Mouse (Mus musculus): ENCODE data around the gene Adgrl1. TPM values are rescaled to one million over a fixed set of nuclear protein-coding genes. Genes with fewer than 3 reads are reported as not detected.

Gene Adgrl1
- polyA plus RNA-seq, 1 experiment from 2014 or later = 24.9 TPM

DNA sequence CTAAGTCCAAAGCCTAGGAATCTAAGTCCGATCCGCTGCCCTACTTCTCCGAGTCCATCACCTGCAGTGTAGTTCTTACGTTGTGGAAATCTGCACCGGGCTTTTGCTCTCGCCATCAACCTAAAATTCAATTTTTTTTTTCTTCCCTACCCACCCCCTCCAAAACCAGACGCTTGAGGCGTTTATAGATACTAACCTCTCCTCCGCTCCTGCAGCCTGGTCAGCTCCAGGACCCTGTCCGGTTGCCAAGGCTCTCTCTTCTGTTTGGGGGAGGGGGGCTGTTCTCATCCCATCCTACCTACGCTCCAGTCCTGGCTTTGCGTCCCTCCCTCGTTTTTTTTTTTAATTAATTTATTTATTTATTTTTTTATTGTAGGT lies 931 bp upstream of the Adgrl1 start:
- Histone ChIP-seq H3K4me2 (ENCODE audit: low read length) (peak overlapping the region; percentile 78), H3K36me3 (ENCODE audit: control insufficient read depth, insufficient read depth, low read length) (no peaks in the 10 kb centered on the region), H3K9ac (ENCODE audit: low read length) (peak overlapping the region; percentile 37), H3K4me3 (ENCODE audit: low read depth, low read length) (peak overlapping the region; percentile 93), H3K27me3 (replicated peaks; ENCODE audit: control insufficient read depth, insufficient read depth, low read length) (peaks cover 4% of the 10 kb centered on the region; the same call in 1 of the 2 replicates), H3K4me1 (replicated peaks; ENCODE audit: control insufficient read depth, insufficient read depth, low read length) (peaks cover 42% of the 10 kb centered on the region), H3K27ac (ENCODE audit: low read depth) (peak overlapping the region; percentile 97), H3K9me3 (ENCODE audit: control insufficient read depth, low read length) (no peaks in the 10 kb centered on the region)
- no peak for DNase-seq (ENCODE audit: low spot score)
- ATAC-seq (replicated peaks; ENCODE audit: low FRiP score, low TSS enrichment, low read depth) = peak; percentile 9; the same call in 1 of the 2 replicates
- under 1% methylated on average over 13 of the region's 13 CpGs for WGBS

DNA sequence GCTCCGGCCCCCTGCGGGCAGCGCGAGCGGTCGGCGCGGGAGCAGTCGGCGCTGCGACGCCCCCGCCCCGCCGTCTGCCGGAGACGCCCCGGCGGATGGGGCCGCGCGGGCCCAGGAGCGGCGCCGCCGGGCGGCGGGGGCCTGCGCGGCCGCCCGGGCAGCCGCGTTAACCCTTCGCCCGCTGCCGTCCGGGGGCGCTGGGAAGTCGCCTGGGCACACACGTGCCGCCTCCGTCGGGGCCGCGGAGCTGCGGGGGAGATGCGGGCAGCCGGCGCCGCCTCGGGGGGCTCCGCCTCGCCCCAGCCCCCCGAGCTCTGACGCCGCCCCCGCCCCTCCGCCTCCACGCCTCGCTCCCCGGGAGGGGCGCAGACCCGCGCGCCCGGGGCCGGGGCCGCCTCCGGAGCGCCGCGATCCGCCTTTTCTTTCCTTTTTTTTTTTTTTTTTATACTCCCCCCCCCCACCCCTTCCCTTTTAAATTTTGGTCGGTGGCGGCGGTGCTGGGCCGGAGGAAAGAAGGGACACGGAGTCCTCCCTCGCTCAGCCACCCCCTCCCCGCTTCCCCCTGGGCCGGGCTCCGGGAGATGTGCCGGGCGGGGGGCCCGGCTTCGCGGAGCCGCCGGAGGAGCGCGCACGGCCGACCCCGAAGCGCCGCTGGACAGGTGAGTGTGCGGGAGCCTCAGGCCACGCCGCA lies 506 bp downstream of the Adgrl1 start:
- peaks cover 50% of the 10 kb centered on the region for H3K4me1 ChIP-seq (replicated peaks; ENCODE audit: control insufficient read depth, insufficient read depth, low read length)
- no peaks in the 10 kb centered on the region for H3K9me3 ChIP-seq (ENCODE audit: control insufficient read depth, low read length)
- no peaks in the 10 kb centered on the region; the same call in 1 of the 2 replicates for H3K36me3 ChIP-seq (ENCODE audit: control insufficient read depth, insufficient read depth, low read length)
- H3K4me2 ChIP-seq (ENCODE audit: low read length) = peak overlapping the region; percentile 78
- no peaks in the 10 kb centered on the region for H3K27me3 ChIP-seq (replicated peaks; ENCODE audit: control insufficient read depth, insufficient read depth, low read length)
- no peak for DNase-seq (ENCODE audit: low spot score)
- H3K27ac ChIP-seq (ENCODE audit: low read depth) = peak overlapping the region; percentile 97
- 1% methylated on average over 40 of the region's 100 CpGs for WGBS
- H3K9ac ChIP-seq (ENCODE audit: low read length) = peak overlapping the region; percentile 81
- peak overlapping the region; percentile 93 for H3K4me3 ChIP-seq (ENCODE audit: low read depth, low read length)
- no peak; the same call in 1 of the 2 replicates for ATAC-seq (replicated peaks; ENCODE audit: low FRiP score, low TSS enrichment, low read depth)

DNA sequence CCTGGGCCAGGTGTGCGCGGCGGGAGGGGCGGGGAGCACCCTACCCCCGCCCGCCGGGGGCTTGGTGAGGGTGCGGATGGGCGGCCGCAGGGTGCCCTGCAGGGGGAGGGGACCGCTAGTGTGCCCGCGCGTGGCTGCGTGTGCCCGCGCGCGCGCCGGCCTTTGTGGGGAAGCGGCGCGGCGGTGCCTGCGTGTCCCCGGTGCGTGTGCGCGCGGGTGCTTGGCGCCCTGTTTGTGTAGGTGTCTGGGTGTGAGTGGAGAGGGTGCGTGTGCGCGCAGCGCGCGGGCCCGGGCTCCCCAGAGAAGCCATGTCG lies 1.0 kb downstream of the Adgrl1 start:
- H3K36me3 ChIP-seq (ENCODE audit: control insufficient read depth, insufficient read depth, low read length) = peaks cover 3% of the 10 kb centered on the region; the same call in 1 of the 2 replicates
- no peaks in the 10 kb centered on the region for H3K9me3 ChIP-seq (ENCODE audit: control insufficient read depth, low read length)
- peaks cover 50% of the 10 kb centered on the region for H3K4me1 ChIP-seq (replicated peaks; ENCODE audit: control insufficient read depth, insufficient read depth, low read length)
- DNase-seq (ENCODE audit: low spot score) (no peak), ATAC-seq (replicated peaks; ENCODE audit: low FRiP score, low TSS enrichment, low read depth) (no peak)
- H3K4me2 ChIP-seq (ENCODE audit: low read length) = peak overlapping the region; percentile 78
- H3K9ac ChIP-seq (ENCODE audit: low read length) = peak overlapping the region; percentile 81
- H3K27ac ChIP-seq (ENCODE audit: low read depth) = peak overlapping the region; percentile 97
- no peaks in the 10 kb centered on the region for H3K27me3 ChIP-seq (replicated peaks; ENCODE audit: control insufficient read depth, insufficient read depth, low read length)
- peak overlapping the region; percentile 93 for H3K4me3 ChIP-seq (ENCODE audit: low read depth, low read length)
- WGBS = 0% methylated on average over 20 of the region's 40 CpGs

DNA sequence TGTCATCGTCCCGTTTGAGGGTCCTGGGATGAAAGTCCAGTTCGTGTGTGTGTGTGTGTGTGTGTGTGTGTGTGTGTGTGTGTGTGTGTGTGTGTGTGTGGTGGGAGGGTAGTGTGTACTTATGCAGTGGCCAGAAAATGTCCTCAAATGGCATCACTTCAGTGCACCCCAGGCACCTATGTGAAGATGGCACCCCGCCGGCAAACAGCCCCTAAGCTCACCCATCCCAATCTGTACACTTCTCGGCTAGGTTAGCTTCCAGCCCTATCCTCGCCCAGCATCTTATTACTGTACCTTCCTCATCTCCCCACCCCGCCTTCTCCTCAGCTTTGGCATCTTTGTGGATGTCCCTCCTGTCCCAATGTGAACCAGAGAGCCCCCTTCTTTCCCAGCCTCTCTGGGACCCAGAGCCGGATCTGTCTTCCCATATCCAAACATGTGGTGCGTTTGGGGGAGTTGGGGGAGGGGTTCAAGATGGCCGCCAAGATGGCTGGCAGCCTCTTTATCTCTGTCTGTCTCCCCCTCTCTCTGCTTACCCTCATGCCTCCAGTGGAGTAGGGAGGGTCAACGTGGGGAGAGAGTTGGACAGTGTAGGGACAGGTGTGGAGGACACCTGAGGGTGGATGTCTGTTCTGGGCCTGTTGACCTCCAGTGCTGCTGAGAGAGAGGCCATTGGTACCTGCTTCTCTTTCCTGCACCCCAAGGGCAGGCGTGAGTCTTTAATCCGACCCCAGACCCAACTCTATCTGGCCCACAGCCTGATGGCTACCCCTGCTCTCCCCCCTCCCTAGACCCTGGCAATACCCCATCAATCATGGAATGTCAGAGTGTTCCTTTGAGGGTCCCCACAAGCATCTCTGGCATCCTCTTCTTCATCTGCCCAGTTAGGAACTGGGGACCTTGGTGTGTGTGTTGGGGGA lies 1.9 kb downstream of the Adgrl1 start:
- no peak for ATAC-seq (replicated peaks; ENCODE audit: low FRiP score, low TSS enrichment, low read depth)
- Histone ChIP-seq H3K27ac (ENCODE audit: low read depth) (no peak overlapping the region), H3K9ac (ENCODE audit: low read length) (peak overlapping the region; percentile 81), H3K9me3 (ENCODE audit: control insufficient read depth, low read length) (no peaks in the 10 kb centered on the region), H3K4me2 (ENCODE audit: low read length) (peak overlapping the region; percentile 78), H3K27me3 (replicated peaks; ENCODE audit: control insufficient read depth, insufficient read depth, low read length) (no peaks in the 10 kb centered on the region), H3K4me1 (replicated peaks; ENCODE audit: control insufficient read depth, insufficient read depth, low read length) (peaks cover 50% of the 10 kb centered on the region), H3K36me3 (ENCODE audit: control insufficient read depth, insufficient read depth, low read length) (peaks cover 3% of the 10 kb centered on the region; the same call in 1 of the 2 replicates), H3K4me3 (ENCODE audit: low read depth, low read length) (peak overlapping the region; percentile 93)
- no peak for DNase-seq (ENCODE audit: low spot score)
- WGBS = 6% methylated on average over 13 of the region's 14 CpGs

DNA sequence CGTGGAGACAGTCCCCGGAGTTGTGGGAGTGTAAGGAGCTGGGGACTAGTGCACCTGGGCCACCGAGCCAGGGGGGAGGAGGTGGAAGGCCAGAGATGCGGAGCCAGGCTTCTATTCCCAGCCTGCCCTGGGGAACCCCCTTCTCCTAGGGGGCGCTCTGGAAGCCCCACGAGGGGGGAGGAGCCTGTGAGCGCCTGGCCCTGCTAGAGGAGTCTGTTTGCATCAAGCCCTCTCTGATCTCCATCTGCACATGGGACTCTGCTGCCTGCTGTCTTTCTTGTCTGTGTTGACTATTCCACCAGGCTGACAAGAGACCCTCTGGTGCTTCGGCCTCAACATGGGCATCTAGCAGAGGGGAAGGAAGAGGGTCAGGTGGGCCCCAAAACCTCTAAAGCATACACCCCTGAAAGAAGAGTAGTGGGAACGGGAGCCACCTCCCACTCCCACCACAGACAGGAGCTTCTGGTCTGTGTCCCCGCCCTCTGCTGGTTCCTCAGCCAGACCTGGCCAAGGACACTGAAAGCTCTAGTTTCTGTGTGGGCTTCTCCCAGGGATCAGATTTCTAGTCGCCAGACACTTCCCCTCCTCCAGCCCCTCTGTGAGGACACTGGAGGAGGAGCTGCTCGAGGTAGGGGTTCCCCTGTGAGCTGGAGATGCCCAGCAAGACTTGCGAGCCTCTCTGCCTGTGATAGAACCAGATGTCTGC lies 3.2 kb downstream of the Adgrl1 start:
- Histone ChIP-seq H3K4me2 (ENCODE audit: low read length) (peak overlapping the region; percentile 78), H3K27me3 (replicated peaks; ENCODE audit: control insufficient read depth, insufficient read depth, low read length) (no peaks in the 10 kb centered on the region), H3K4me1 (replicated peaks; ENCODE audit: control insufficient read depth, insufficient read depth, low read length) (peaks cover 43% of the 10 kb centered on the region), H3K4me3 (ENCODE audit: low read depth, low read length) (peak overlapping the region; percentile 9; the same call in 1 of the 2 replicates), H3K27ac (ENCODE audit: low read depth) (peak overlapping the region; percentile 61), H3K9ac (ENCODE audit: low read length) (no peak overlapping the region), H3K36me3 (ENCODE audit: control insufficient read depth, insufficient read depth, low read length) (peaks cover 3% of the 10 kb centered on the region; the same call in 1 of the 2 replicates), H3K9me3 (ENCODE audit: control insufficient read depth, low read length) (no peaks in the 10 kb centered on the region)
- WGBS = 9% methylated on average over 12 of the region's 13 CpGs
- DNase-seq (ENCODE audit: low spot score) (peak; percentile 67), ATAC-seq (replicated peaks; ENCODE audit: low FRiP score, low TSS enrichment, low read depth) (no peak)

DNA sequence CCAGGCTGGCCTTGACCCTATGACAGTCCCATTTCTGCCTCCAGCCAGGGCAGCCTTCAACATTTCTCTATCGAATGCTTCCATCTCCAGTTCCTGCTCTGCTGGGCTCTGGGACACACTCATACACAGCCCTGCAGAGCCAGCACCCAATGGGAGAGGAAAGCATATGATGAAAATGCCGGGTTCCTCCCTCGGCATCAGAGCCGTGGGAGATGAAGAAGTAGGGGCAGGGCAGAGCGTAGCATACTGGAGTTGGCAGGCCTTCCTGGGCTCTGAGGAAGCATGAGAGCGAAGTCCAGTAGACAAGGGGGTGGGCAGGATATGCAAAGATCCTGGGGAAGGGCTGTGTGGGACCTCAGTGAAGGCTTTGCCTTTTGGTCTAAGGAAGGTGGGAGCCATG lies 8.7 kb downstream of the Adgrl1 start:
- ATAC-seq (replicated peaks; ENCODE audit: low FRiP score, low TSS enrichment, low read depth) (no peak), DNase-seq (ENCODE audit: low spot score) (no peak)
- Histone ChIP-seq H3K4me3 (ENCODE audit: low read depth, low read length) (no peak overlapping the region), H3K4me2 (ENCODE audit: low read length) (no peak overlapping the region), H3K9me3 (ENCODE audit: control insufficient read depth, low read length) (no peaks in the 10 kb centered on the region), H3K36me3 (ENCODE audit: control insufficient read depth, insufficient read depth, low read length) (peaks cover 3% of the 10 kb centered on the region; the same call in 1 of the 2 replicates), H3K27ac (ENCODE audit: low read depth) (no peak overlapping the region), H3K4me1 (replicated peaks; ENCODE audit: control insufficient read depth, insufficient read depth, low read length) (peaks cover 20% of the 10 kb centered on the region), H3K9ac (ENCODE audit: low read length) (no peak overlapping the region), H3K27me3 (replicated peaks; ENCODE audit: control insufficient read depth, insufficient read depth, low read length) (no peaks in the 10 kb centered on the region)
- WGBS = 73% methylated on average over 6 of the region's 6 CpGs

DNA sequence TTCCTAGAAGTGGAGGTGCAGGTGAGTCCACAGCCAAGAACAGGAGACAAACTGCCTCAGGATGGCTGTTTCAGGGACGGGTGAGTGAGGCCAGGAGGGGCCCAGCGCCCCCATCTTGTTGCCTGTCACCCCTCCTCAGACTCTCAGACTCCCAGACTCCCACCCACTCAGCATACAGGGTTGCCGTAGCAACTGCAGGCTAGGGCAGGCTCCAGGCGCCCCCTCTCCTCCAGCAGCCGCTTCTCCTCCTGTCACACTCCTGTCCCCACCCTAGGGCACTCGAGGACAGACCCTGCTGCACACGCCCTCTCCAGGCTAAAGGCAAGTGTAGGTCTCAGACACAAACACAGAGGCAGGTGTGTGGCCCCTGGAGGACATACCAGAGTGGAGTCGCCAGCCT lies 9.4 kb downstream of the Adgrl1 start:
- no peak for ATAC-seq (replicated peaks; ENCODE audit: low FRiP score, low TSS enrichment, low read depth)
- H3K9me3 ChIP-seq (ENCODE audit: control insufficient read depth, low read length) = no peaks in the 10 kb centered on the region
- no peak overlapping the region for H3K4me3 ChIP-seq (ENCODE audit: low read depth, low read length)
- no peak overlapping the region for H3K27ac ChIP-seq (ENCODE audit: low read depth)
- no peak overlapping the region for H3K9ac ChIP-seq (ENCODE audit: low read length)
- H3K4me1 ChIP-seq (replicated peaks; ENCODE audit: control insufficient read depth, insufficient read depth, low read length) = peaks cover 15% of the 10 kb centered on the region
- DNase-seq (ENCODE audit: low spot score) = no peak
- peaks cover 3% of the 10 kb centered on the region; the same call in 1 of the 2 replicates for H3K36me3 ChIP-seq (ENCODE audit: control insufficient read depth, insufficient read depth, low read length)
- H3K27me3 ChIP-seq (replicated peaks; ENCODE audit: control insufficient read depth, insufficient read depth, low read length) = no peaks in the 10 kb centered on the region
- H3K4me2 ChIP-seq (ENCODE audit: low read length) = no peak overlapping the region
- 52% methylated on average over 8 of the region's 8 CpGs for WGBS
